Mouse (Mus musculus): ENCODE data around the gene Nmd3.

- TF ChIP-seq CTCF (IDR thresholded peaks at IDR 0.05; ENCODE audit: low read depth) (no peak), EP300 (IDR thresholded peaks at IDR 0.05; ENCODE audit: low read depth) (no peak)
Measured at GRCm38 (mm10) chr3:69800829-69801384, 79.1 kb downstream of the Nmd3 start.

All from liver, postnatal 0 days (tissue).